Mouse (Mus musculus): ENCODE data around the gene Gm49425. TPM values are rescaled to one million over a fixed set of nuclear protein-coding genes. Genes with fewer than 3 reads are reported as not detected.
"Not testable (repeated sequence)": the region's sequence is repeated elsewhere in the genome, so short reads cannot be mapped to it uniquely, and the experiment has no call there.

The Gm49425 gene
- polyA plus RNA-seq (2014; fragmentation: Nextera tagmentation; extraction: Ambion mirVana) = not detected in 2 replicates

- not testable (repeated sequence) for ATAC-seq (ENCODE audit: low FRiP score); H3K4me2 ChIP-seq (replicated peaks); H3K9ac ChIP-seq; H3K27ac ChIP-seq; H3K4me3 ChIP-seq (replicated peaks; ENCODE audit: low read length); H3K36me3 ChIP-seq (replicated peaks; ENCODE audit: control insufficient read depth, insufficient read depth); H3K27me3 ChIP-seq (ENCODE audit: control insufficient read depth, insufficient read depth, low read length); DNase-seq (ENCODE audit: low spot score); H3K4me1 ChIP-seq (replicated peaks; ENCODE audit: control insufficient read depth, insufficient read depth, low read length); H3K9me3 ChIP-seq (ENCODE audit: control insufficient read depth, low read length)
- 84% methylated on average over 2 of the region's 2 CpGs for WGBS
Observed at GRCm38 (mm10) chr15:101517161-101517560, at the start of gene Gm49425. Gene Gm49425 (minus strand): TSS chr15:101517261.

GRCm38 (mm10) chr15:101562850-101563249 lies 45.8 kb upstream of the Gm49425 start, which contains the start of gene Krt90:
Gene Krt90 (minus strand): TSS chr15:101562950.
- Histone ChIP-seq H3K27me3 (ENCODE audit: control insufficient read depth, insufficient read depth, low read length) (no peaks in the 10 kb centered on the region), H3K9me3 (ENCODE audit: control insufficient read depth, low read length) (no peaks in the 10 kb centered on the region), H3K27ac (no peak within 1 kb of the TSS), H3K4me3 (replicated peaks; ENCODE audit: low read length) (no peak within 1 kb of the TSS), H3K4me1 (replicated peaks; ENCODE audit: control insufficient read depth, insufficient read depth, low read length) (no peaks in the 10 kb centered on the region), H3K9ac (no peak within 1 kb of the TSS), H3K36me3 (replicated peaks; ENCODE audit: control insufficient read depth, insufficient read depth) (no peaks in the 10 kb centered on the region), H3K4me2 (replicated peaks) (no peak within 1 kb of the TSS)
- 77% methylated on average over 5 of the region's 5 CpGs for WGBS
- ATAC-seq (ENCODE audit: low FRiP score) (no peak), DNase-seq (ENCODE audit: low spot score) (no peak)

- DNase-seq (ENCODE audit: low spot score) (no peak), ATAC-seq (ENCODE audit: low FRiP score) (no peak)
- Histone ChIP-seq H3K4me1 (replicated peaks; ENCODE audit: control insufficient read depth, insufficient read depth, low read length) (0 out of 2 replicates have a peak, but pooled peaks cover under 1% of the 10 kb centered on the region), H3K27ac (no peak overlapping the region), H3K4me2 (replicated peaks) (no peak overlapping the region), H3K27me3 (ENCODE audit: control insufficient read depth, insufficient read depth, low read length) (no peaks in the 10 kb centered on the region), H3K36me3 (replicated peaks; ENCODE audit: control insufficient read depth, insufficient read depth) (no peaks in the 10 kb centered on the region), H3K9ac (no peak overlapping the region), H3K9me3 (ENCODE audit: control insufficient read depth, low read length) (no peaks in the 10 kb centered on the region), H3K4me3 (replicated peaks; ENCODE audit: low read length) (no peak overlapping the region)
- WGBS = 10% methylated on average over 7 of the region's 7 CpGs
Observed at GRCm38 (mm10) chr15:101558034-101558646, 41.1 kb upstream of the Gm49425 start.

- H3K9me3 ChIP-seq (ENCODE audit: control insufficient read depth, low read length) = no peaks in the 10 kb centered on the region
- no peak overlapping the region for H3K4me3 ChIP-seq (replicated peaks; ENCODE audit: low read length)
- no peak overlapping the region for H3K9ac ChIP-seq
- 0 out of 2 replicates have a peak, but pooled peaks cover 6% of the 10 kb centered on the region for H3K4me1 ChIP-seq (replicated peaks; ENCODE audit: control insufficient read depth, insufficient read depth, low read length)
- ATAC-seq (ENCODE audit: low FRiP score) (no peak), DNase-seq (ENCODE audit: low spot score) (peak; percentile 36)
- H3K27me3 ChIP-seq (ENCODE audit: control insufficient read depth, insufficient read depth, low read length) = no peaks in the 10 kb centered on the region
- no peaks in the 10 kb centered on the region for H3K36me3 ChIP-seq (replicated peaks; ENCODE audit: control insufficient read depth, insufficient read depth)
- peak overlapping the region; percentile 35 for H3K4me2 ChIP-seq (replicated peaks)
- H3K27ac ChIP-seq = no peak overlapping the region
- 2% methylated on average over 10 of the region's 11 CpGs for WGBS
Observed at GRCm38 (mm10) chr15:101553169-101553568, 36.1 kb upstream of the Gm49425 start.

- Histone ChIP-seq H3K9ac (no peak overlapping the region), H3K4me1 (replicated peaks; ENCODE audit: control insufficient read depth, insufficient read depth, low read length) (0 out of 2 replicates have a peak, but pooled peaks cover 6% of the 10 kb centered on the region), H3K9me3 (ENCODE audit: control insufficient read depth, low read length) (no peaks in the 10 kb centered on the region), H3K4me2 (replicated peaks) (no peak overlapping the region), H3K4me3 (replicated peaks; ENCODE audit: low read length) (no peak overlapping the region), H3K27me3 (ENCODE audit: control insufficient read depth, insufficient read depth, low read length) (no peaks in the 10 kb centered on the region), H3K36me3 (replicated peaks; ENCODE audit: control insufficient read depth, insufficient read depth) (no peaks in the 10 kb centered on the region), H3K27ac (no peak overlapping the region)
- WGBS = 82% methylated on average over 8 of the region's 8 CpGs
- DNase-seq (ENCODE audit: low spot score) (no peak), ATAC-seq (ENCODE audit: low FRiP score) (no peak)
Observed at GRCm38 (mm10) chr15:101552188-101552587, 35.1 kb upstream of the Gm49425 start.

GRCm38 (mm10) chr15:101550567-101550966 lies 33.5 kb upstream of the Gm49425 start, which contains the start of gene Krt82:
Gene Krt82 (minus strand): TSS chr15:101550667.
- Histone ChIP-seq H3K4me3 (replicated peaks; ENCODE audit: low read length) (no peak within 1 kb of the TSS), H3K4me1 (replicated peaks; ENCODE audit: control insufficient read depth, insufficient read depth, low read length) (0 out of 2 replicates have a peak, but pooled peaks cover 6% of the 10 kb centered on the region), H3K27ac (no peak within 1 kb of the TSS), H3K9me3 (ENCODE audit: control insufficient read depth, low read length) (no peaks in the 10 kb centered on the region), H3K27me3 (ENCODE audit: control insufficient read depth, insufficient read depth, low read length) (no peaks in the 10 kb centered on the region), H3K4me2 (replicated peaks) (no peak within 1 kb of the TSS), H3K9ac (no peak within 1 kb of the TSS), H3K36me3 (replicated peaks; ENCODE audit: control insufficient read depth, insufficient read depth) (no peaks in the 10 kb centered on the region)
- 83% methylated on average over 7 of the region's 7 CpGs for WGBS
- DNase-seq (ENCODE audit: low spot score) (no peak), ATAC-seq (ENCODE audit: low FRiP score) (no peak)

GRCm38 (mm10) chr15:101544478-101544877 lies 27.4 kb upstream of the Gm49425 start:
- H3K9ac ChIP-seq = no peak overlapping the region
- WGBS = 58% methylated on average over 3 of the region's 3 CpGs
- no peak overlapping the region for H3K4me2 ChIP-seq (replicated peaks)
- H3K27me3 ChIP-seq (ENCODE audit: control insufficient read depth, insufficient read depth, low read length) = no peaks in the 10 kb centered on the region
- H3K4me1 ChIP-seq (replicated peaks; ENCODE audit: control insufficient read depth, insufficient read depth, low read length) = no peaks in the 10 kb centered on the region
- DNase-seq (ENCODE audit: low spot score) (no peak), ATAC-seq (ENCODE audit: low FRiP score) (no peak)
- H3K27ac ChIP-seq = no peak overlapping the region
- no peaks in the 10 kb centered on the region for H3K36me3 ChIP-seq (replicated peaks; ENCODE audit: control insufficient read depth, insufficient read depth)
- H3K9me3 ChIP-seq (ENCODE audit: control insufficient read depth, low read length) = no peaks in the 10 kb centered on the region
- H3K4me3 ChIP-seq (replicated peaks; ENCODE audit: low read length) = no peak overlapping the region

- Histone ChIP-seq H3K4me1 (replicated peaks; ENCODE audit: control insufficient read depth, insufficient read depth, low read length) (no peaks in the 10 kb centered on the region), H3K4me2 (replicated peaks) (no peak overlapping the region), H3K9me3 (ENCODE audit: control insufficient read depth, low read length) (no peaks in the 10 kb centered on the region), H3K27me3 (ENCODE audit: control insufficient read depth, insufficient read depth, low read length) (no peaks in the 10 kb centered on the region), H3K36me3 (replicated peaks; ENCODE audit: control insufficient read depth, insufficient read depth) (no peaks in the 10 kb centered on the region), H3K4me3 (replicated peaks; ENCODE audit: low read length) (no peak overlapping the region), H3K27ac (no peak overlapping the region), H3K9ac (no peak overlapping the region)
- 63% methylated on average over 9 of the region's 9 CpGs for WGBS
- DNase-seq (ENCODE audit: low spot score) (no peak), ATAC-seq (ENCODE audit: low FRiP score) (no peak)
Observed at GRCm38 (mm10) chr15:101542543-101542942, 25.5 kb upstream of the Gm49425 start.

GRCm38 (mm10) chr15:101538580-101538900 lies 21.5 kb upstream of the Gm49425 start:
- 77% methylated on average over 4 of the region's 4 CpGs for WGBS
- Histone ChIP-seq H3K4me1 (replicated peaks; ENCODE audit: control insufficient read depth, insufficient read depth, low read length) (no peaks in the 10 kb centered on the region), H3K9me3 (ENCODE audit: control insufficient read depth, low read length) (no peaks in the 10 kb centered on the region), H3K4me2 (replicated peaks) (no peak overlapping the region), H3K27ac (no peak overlapping the region), H3K27me3 (ENCODE audit: control insufficient read depth, insufficient read depth, low read length) (no peaks in the 10 kb centered on the region), H3K36me3 (replicated peaks; ENCODE audit: control insufficient read depth, insufficient read depth) (no peaks in the 10 kb centered on the region), H3K9ac (no peak overlapping the region), H3K4me3 (replicated peaks; ENCODE audit: low read length) (no peak overlapping the region)
- ATAC-seq (ENCODE audit: low FRiP score) (no peak), DNase-seq (ENCODE audit: low spot score) (no peak)
